Mouse (Mus musculus): ENCODE measurements around the gene Prkn.

Gene Prkn

GRCm38 (mm10) chr17:10997291-10997690, 157.1 kb downstream of the Prkn start:
- DNase-seq = no peak

DNA sequence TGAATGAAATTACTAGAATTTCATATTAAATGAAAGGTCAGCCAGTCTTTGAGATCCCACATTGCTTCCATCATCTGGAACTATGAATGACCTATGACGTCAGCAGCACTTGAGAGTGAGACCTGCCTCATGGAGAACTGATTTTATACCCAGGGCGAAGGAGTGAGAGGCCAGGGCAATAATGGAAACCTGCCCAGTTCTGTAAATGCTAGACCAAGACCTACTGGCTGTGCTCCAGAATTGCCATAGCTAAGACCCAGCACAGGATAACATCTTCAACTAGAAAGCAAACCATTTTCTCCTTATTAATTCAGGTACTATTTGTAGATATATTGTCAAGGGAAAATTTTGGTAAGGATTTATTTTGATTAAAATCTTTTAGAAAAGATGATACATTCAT, 183.2 kb downstream of the Prkn start:
- no peak for DNase-seq

GRCm38 (mm10) chr17:11029348-11029747, 189.2 kb downstream of the Prkn start:
- DNase-seq = no peak

DNA sequence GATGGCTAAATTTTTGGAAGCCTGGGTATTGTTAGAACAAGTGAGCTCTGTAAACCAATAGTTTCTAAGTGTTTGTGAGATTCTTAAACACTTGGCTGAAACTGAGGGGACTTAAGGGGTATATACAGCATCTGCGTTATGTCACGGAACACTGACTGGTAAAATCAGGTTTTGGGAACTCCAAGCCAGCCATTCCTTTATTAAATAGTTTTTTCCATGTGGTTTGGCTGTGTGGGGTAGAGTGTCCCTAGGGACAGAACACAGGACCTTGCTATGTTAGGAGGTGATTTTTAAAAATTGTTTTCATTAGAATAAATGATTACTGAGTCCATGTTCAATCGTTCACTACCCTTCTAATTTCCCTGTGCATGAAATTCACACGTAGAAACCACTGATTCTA, 190.8 kb downstream of the Prkn start:
- DNase-seq = no peak

DNA sequence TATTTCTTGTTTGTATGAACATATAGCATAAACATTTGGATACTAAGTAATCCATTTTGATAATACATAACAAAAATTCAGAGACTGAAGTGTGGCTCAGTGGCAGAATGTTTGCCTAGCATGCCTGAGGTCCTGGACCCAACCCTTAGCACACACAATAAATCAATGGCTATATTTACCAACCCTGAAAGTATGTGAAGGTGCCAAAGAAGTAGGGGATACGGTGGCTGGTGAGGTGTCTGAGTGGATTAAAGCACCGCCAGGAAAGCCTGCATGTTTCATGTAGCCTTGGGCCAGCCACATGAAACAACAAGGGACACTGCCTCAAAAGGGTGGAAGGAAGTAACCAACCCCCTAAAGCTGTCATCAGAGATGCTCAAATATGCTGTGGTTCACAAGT, 192.2 kb downstream of the Prkn start:
- DNase-seq = no peak

DNA sequence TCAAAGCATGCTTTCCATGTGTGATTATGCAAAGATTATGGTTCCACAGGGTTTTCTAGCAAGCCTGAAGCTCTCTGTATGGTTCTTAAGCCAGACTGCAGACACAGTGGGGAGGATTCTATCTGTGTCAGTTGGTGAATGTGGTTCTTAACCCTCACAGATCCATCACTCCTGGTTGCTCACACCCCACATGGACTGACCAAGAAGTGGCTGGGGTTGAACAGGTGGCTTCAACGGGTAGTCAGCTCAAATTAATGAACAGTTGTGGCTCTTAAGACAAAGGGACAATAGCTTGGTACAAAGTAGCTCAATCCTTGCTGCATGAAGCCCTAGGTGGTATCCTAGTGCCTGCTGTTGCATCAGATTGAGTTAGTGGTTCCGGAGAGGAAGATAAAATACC, 193.4 kb downstream of the Prkn start:
- DNase-seq = no peak

DNA sequence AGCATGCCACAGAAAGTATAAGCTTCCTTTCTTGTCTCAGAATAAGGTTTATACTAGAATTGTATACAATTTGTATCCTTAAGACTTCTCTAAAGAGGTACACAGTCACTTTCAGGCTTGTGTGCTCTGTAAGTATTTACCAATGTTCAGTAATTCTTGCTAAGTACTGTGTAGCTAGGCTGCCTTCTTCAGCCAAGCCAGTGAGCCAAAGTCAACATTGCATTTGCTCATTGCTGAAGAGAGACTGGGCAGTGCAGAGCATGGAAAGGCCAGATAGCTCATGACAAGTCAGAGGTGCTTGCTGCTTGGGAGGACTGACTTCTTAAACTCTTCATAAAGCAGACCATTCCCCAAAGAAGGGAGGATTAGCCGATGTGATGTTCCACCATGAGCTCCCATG, 198.1 kb downstream of the Prkn start:
- no peak for DNase-seq

- DNase-seq = no peak
Observed at GRCm38 (mm10) chr17:11058986-11059385, 218.8 kb downstream of the Prkn start.

DNA sequence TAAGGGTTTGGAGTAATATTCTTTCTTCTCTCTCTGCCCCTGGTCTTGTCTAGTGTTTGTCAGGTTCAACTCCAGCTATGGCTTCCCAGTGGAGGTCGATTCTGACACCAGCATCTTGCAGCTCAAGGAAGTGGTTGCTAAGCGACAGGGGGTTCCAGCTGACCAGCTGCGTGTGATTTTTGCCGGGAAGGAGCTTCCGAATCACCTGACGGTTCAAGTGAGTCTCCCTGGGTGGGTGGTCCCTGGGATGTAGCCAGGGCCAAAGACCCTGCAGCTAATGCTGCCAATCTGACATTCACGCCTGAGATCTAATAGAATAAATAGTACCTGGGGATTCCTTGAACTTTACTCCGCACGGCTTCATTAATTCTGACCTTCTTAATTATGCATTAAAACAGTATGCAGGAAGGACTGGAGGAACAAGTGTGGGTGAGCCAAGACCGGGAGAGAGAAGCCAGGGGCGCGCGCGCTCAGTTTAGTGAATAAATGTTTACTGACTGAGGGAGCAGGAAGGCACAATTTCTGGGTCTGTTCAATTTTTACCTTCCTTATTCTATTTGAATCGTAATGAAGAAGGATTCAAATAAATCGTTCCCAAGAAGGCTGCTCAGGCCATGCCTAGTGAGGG, 227.0 kb downstream of the Prkn start:
- no peak for DNase-seq

DNA sequence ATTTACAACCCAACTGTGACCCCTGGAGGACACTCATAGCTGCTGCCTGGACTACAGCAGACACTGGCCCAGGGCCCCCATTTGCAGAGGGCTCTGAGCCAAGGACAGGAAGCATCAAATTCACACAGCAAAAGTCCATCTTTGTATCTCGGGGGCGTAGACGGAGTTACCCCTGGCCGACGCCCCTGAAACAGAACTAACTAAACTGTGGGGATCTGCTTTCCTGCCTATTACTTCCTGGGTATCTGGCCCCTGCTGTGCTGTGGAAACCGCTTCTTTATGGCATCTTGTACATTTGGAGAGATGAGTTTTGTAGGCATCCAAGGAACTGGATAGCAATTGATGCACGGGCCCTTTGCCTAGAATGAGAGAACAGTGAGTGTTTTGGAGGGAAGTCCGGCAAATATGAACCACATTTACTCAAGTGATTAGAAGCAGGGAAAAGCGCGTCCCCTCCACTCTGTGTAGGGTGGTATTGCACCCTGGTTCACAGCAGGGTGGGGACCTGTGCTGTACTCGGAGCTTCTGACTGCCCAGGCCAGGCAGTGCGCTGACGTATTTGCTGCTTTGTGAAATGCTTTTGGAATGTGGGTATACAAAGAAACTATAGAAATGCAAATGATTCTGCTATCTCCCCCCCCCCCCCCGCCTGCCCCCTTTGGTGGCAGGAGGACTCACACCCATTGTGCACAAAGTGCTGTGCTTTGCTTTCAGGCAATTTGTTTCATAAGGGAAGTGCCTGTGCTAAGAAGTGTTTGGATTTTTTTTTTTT, 227.7 kb downstream of the Prkn start:
- DNase-seq = no peak

- DNase-seq = no peak
Observed at GRCm38 (mm10) chr17:11070996-11071395, 230.8 kb downstream of the Prkn start.

- no peak for DNase-seq
Observed at GRCm38 (mm10) chr17:11076319-11076903, 236.2 kb downstream of the Prkn start.

GRCm38 (mm10) chr17:11086492-11086891, 246.3 kb downstream of the Prkn start:
- no peak for DNase-seq

GRCm38 (mm10) chr17:11087088-11087487, 246.9 kb downstream of the Prkn start:
- no peak for DNase-seq

GRCm38 (mm10) chr17:11087823-11088222, 247.6 kb downstream of the Prkn start:
- DNase-seq = no peak

- no peak for DNase-seq
Observed at GRCm38 (mm10) chr17:11089361-11089760, 249.2 kb downstream of the Prkn start.

DNA sequence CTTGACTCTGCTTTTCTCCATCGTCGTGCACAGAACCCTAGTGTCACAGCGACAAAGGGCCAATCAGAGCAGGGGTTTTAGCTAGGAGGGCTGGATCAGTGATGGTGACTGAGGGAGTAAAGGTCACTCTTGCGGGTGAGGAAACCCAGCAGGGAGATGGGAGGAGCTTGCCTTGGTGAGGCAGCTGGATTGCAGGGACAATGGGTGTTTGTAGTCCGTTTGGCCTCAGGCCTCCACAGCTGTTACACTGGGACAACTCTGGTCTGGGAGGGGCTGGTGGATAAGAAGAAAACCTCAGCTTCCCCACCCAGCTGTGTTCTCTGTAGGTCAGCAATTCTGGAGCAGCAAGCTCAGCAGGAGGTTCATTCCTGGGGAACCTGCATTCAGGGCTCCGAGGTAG, 252.7 kb downstream of the Prkn start:
- DNase-seq = no peak

DNA sequence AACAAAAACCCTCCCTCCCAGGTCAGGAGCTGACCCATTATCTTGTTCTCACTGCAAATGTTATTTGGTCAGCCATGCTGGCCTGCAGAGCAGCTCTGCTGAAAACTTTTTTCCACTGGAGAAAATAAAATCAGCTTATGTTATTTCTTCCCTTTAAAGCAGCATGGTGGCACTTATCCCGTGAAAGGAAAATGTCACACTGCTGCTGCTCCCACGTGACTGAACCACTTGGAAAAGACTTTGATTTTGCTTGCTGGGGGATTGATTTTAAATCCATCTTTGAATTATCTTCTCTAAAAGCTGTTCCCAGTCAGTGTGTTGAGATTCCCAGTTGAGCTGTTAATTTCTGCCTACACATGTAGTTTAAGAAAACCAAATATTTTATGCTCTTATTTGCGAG, 253.1 kb downstream of the Prkn start:
- DNase-seq = no peak

DNA sequence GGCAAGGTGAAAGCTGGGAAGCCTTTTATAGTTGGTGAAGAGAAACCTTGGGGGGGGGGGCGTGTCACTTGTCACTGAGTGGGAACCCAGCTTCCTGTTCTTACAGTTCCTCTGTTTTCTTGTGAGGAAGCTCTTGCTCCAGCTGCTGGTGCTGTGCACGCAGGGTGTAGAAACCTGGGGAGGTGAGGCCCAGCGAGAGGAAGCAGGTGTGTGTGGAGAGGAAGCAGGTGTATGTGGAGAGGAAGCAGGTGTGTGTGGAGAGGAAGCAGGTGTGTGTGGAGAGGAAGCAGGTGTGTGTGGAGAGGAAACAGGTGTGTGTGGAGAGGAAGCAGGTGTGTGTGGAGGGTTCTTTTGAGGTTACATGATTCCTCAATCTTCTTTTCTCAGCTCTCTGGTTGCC, 266.8 kb downstream of the Prkn start:
- no peak for DNase-seq

GRCm38 (mm10) chr17:11107916-11108315, 267.7 kb downstream of the Prkn start:
- DNase-seq = no peak

GRCm38 (mm10) chr17:11117508-11117907, 277.3 kb downstream of the Prkn start:
- no peak for DNase-seq

DNA sequence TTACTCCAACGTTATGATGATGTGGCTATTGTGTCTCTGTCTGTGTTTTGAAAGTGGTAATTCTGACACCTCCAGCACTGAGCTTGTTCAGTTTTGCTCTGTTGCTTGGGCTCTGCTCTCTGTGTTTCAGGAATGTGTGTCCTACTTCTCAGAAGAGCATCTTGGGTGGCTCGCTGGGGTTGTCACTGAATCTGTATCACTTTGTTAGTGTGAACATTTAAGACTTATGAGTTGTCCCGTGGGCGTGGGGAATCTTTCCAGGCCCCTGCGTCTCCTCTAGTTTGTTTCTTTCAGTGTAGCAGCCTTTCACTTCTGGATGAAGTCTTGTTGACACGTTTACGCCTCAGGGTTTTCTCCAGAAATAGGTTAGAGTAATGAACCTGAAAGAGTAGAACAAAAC, 283.9 kb downstream of the Prkn start:
- DNase-seq = no peak

DNA sequence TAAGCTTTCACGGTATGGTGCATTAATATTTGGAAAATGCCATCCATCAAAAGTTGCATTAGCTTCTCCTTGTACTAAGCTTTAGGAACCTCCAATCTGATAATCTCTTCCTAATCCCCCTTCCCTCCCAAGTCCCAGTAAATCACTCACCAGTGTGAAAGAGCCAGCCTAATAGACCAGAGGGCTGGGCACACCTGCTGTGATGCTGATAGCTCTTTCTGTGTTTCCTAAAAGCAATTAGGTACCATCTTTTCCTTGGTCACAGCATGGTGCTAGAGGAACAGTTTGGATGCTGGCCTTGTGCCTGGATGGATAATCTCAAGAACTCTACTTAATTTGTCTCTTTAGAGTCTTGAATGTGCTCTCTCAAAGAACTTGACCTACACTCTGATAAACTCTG, 287.0 kb downstream of the Prkn start:
- DNase-seq = no peak

- DNase-seq = no peak
Observed at GRCm38 (mm10) chr17:11130919-11131318, 290.7 kb downstream of the Prkn start.

DNA sequence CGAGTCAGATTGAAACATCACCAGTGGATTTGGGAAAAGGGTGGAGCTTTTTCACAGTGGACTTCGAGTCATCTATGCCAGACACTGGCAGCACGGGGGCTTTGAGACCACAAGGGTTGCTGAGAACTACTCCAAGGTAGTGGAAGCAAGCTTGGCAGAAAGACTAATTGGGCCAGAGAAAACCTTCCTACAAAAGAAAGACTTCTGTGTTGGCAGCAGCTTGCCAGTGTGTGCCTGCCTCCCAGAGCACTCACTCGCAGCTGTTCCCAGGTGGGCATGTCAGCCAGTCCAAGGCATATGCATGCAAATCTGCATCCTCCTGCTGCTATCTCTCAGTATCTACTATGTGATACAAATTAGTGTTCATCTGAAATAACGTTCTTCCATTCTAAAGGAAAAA, 302.1 kb downstream of the Prkn start:
- DNase-seq = no peak
